Mouse (Mus musculus) adrenal gland, postnatal 25 days (tissue): Measurements from ENCODE around the gene Gtf3c2. TPM values are rescaled to one million over a fixed set of nuclear protein-coding genes. Genes with fewer than 3 reads are reported as not detected.
A peak's percentile ranks its signal among the peaks of the same experiment; 100 is the strongest.
"Not testable (repeated sequence)": the region's sequence is repeated elsewhere in the genome, so short reads cannot be mapped to it uniquely, and the experiment has no call there.

Experiments
- DNase-seq: peaks from one replicate; pipeline ENCODE4 v3.0.0; 2021; ENCODE audit warnings: mixed read lengths
- long read RNA-seq: library from polyadenylated mRNA; stranded (forward); transcript quantifications from one replicate; pipeline ENCODE4 v2.0.0, GENCODE M21; 2021
- total RNA-seq: library from RNA; stranded (reverse); gene quantifications from 2 replicates; pipeline ENCODE4 v1.2.3, GENCODE M21; 2021

The Gtf3c2 gene
- 67.1 and 82.5 TPM in 2 replicates for total RNA-seq
- long read RNA-seq, full-length matches to known transcripts, result 6 of 11 reads
- long read RNA-seq, partial matches to known transcripts, result 1 of 11 reads
- long read RNA-seq, other reads (novel, unspliced or antisense), result 4 of 11 reads

DNA sequence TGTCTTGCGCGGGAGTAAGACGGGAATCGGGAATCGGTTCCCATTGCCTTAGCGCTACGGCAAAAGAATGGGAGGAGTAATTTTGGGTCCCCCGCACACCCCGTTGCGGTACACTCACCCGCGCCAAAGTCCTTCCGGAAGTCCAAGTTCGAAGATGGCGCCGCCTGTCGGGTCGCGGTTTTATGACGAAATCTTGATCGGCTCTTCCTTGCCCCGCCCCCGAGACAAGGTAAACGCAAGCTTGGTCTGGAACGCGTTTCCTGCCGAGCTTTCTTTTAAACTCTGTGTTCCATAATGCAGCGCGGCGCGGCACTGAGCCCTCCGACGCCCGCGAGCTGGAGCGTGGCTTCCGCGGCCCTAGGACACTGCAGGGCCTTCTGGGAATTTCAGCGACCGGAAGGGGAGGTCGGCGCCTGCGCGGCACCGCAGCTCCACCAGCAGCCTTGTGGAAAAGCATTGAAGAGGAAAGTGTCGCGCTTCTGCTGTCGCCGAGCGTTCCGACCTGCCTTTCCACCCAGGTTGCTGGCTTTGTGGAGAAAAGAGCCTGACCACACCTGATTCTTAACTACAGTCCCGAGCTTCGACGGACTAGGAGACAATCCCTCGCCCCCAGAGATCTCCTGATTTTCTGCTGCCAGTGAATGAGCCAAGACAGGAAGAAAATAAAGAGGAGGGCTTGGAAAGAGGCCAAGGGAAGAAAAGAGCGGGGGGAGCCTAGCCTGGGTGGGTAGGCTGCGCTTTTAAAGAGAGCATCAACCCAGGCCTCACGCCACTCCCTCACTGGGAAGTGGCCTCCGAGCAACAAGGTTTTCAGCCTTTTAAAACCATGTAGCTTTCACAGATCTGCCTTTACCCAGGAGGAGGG lies at the start of gene Gtf3c2, which contains the start of gene Gm29609:
Gene Gtf3c2 (minus strand): TSS at position 379 of the 865 bp plus-strand sequence.
Gene Gm29609 (minus strand): TSS at position 146 of the 865 bp plus-strand sequence.
- peak; percentile 87 for DNase-seq

DNA sequence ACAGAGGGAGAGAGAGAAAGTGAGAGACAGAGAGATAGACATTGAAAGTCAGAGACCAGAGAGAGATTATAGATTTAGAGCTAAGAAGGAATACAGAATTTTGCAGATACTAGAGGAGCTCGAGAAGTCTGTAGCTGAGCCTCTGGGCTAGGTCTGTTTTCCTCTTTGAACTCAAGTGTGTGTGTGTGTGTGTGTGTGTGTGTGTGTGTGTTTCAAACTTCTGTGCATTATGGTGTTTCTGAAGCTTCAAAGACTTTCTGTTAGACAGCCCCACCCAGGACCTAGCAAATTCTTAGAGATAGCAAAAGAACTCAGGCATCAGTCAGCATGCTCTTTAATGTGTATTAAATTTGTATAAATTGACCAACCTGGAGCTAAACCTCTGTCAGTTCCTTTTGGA lies 46.7 kb upstream of the Gtf3c2 start:
- DNase-seq, result no peak

DNA sequence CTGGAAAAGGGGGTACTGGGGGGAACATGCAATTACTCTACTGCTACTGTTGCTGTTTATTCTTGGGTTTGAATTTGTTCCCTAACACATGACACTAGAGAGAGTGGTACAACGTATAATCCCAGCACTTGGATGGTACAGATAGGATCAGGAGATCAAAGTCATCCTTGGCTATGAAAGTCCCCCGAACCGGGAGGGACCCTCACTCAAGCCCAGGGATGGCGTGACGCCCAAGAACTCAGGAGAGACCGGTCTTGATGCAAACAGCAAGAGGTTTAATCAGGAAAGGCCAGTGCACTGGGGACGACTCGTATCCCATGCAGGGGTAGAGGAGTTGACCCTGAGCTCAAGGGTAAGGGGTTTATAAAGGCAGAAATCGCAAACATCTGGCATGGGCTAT lies 42.8 kb upstream of the Gtf3c2 start:
- DNase-seq, result no peak

DNA sequence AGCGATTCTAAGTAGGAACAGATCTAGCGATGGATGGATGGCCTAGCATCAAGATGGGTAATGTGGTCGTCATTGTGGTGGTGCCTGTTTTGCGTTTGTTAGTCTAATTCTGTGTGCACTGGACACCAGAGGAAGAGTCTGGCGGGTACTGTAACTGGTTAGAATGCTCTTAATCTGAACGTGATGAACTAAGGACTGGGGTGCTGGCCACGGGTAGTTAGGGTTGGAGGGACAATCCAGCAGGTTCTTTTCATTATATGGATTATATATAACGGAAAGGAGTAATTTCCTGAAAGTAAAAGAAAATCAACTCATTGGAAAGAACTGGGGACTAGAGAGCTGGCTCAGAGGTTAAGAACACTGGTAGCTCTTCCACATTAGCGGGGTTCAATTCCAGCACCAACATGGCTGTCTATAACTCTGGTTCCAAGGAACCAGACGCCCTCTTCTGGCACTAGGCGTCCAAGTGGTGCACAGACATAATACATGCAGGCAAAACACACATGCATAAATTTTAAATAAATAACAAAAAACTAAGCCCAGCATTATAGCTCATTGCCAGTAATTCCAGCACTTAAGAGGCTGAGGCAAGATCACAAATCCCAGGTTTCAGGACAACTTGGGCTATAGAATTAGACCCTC lies 41.5 kb upstream of the Gtf3c2 start:
- peak; percentile 39 for DNase-seq

DNA sequence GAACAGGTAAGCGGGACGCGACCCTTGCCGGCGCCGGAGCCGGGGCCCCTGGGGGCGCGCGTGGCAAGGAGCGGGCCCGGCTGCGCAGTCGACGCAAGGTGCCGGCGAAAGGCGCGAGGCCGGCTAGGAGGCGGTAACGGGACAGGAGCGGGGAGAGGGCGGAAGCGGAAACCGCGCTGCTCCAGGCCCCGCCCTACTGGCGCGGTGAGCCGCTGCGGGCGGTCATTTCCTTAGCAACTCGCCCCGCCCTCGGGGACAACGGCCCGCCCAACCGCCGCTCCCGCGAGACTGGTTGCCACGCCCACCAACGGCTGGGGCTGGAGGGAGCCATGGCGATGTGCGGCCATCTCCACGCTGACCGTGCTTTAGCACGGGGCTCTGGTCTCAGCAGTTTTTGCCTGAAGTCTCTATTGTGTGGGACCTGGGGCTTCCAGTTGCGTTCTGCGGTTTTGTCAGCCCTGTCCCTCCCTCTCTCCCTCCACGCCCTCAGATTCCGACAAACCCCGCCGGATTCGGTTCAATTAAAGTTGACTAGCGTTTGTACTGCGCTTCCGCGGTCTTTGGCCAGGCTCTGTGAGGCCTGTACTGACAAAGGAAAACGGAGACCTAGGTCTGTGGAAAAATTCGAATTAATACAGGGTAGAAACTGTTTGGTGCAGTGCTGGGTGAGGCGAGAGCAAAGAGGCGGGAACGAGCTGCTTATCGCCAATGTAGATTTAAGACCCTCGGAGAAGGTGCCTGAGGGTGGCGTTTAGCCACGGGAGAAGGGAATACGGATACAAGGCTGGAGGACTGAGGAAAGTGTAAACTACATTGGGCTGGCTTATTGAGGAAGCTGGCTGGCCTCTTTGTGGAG lies 40.7 kb upstream of the Gtf3c2 start, which contains the start of gene Ppm1g:
Gene Ppm1g (minus strand): TSS at position 240 of the 856 bp plus-strand sequence.
- peak; percentile 99 for DNase-seq

DNA sequence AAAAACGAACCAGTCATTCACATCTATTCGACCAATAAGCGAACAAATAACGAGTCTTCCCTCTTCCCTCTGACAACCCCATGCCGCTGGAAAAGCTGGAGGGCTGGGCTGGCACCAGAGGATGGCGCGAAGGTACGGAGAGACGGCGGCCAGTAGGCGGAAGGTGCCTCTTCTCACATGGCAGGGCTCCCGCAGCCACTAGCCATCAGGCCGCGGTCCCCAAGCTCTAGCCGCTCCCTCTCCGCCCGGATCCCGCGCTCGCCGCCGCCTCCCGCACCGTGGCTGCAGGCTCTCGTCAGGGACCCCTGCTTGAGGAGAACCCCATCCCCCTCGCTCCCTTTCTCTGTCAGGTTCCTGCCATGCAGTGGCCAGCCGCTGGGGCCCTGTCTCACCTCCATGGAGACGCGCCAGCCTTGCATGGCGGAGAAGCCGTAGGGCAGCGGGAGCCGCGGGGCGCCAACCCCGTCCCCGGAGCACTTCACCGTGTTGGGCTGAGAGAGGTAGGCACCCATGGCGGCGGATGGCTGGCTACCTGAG lies 40.0 kb upstream of the Gtf3c2 start:
- DNase-seq, result peak; percentile 53

DNA sequence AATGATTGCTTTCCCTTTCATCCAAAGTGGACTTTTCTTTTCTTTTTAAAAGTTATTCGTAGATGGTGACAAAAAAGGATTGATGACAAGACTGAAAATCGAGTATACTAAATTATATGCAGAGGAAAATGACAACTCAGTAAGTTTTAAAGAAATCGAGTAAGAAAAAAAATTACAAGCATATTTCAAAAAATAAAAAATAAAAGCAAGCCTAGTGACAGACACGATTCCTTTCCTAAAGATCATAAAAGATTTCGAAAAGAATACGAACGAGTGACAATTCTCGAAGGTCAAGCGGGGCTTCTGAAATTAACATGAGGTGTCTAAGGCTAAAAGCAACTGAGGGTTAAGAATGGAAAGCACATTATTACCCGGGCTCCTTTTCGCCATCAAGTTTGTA lies 39.5 kb upstream of the Gtf3c2 start:
- no peak for DNase-seq

DNA sequence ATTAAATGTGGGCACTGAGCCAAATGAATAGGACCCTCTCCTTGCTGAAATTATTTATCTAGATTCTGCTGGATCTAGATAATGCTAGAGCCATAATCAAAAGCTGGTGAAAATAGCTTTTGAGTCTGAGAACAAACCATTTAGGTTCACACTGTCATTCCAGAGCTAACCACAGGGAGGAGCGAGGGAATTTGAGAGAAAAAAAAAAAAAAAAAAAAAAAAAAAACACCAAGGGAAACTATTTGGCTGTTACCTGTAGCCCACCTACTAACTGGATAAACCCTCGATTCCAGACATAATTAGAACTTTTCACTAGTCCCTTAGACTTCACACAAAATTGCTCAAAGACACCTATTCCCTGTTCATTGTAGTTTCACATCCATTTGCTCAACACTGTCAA lies 39.1 kb upstream of the Gtf3c2 start:
- no peak for DNase-seq

DNA sequence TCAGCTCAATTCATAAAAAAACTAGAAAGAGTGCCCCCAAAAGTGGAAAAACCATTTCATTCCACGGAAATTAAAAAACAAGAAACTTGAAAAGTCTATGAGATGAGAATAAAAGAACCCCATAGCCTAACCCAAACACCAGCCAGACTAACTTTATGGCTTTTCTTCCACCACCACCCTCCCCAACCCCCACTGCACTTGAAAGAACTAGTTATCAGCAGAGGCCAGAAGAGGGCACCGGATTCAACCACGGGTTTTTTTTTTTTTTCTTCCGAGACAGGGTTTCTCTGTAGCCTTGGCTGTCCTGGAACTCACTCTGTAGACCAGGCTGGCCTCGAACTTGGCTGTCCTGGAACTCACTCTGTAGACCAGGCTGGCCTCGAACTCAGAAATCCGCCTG lies 38.4 kb upstream of the Gtf3c2 start:
- DNase-seq, result no peak

DNA sequence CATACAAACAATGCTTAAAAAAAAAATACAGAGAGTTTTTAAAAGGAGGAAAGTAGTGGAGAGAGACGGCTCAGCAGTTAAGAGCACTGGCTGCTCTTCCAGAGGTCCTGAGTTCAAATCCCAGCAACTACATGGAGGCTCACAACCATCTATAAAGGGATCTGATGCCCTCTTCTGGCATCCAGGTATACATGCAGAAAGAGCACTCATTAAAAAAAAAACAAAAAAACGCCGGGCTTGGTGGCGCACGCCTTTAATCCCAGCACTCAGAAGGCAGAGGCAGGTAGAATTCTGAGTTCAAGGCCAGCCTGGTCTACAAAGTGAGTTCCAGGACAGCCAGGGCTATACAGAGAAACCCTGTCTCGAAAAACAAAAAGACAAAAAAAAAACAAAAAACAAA lies 36.6 kb upstream of the Gtf3c2 start:
- not testable (repeated sequence) for DNase-seq

DNA sequence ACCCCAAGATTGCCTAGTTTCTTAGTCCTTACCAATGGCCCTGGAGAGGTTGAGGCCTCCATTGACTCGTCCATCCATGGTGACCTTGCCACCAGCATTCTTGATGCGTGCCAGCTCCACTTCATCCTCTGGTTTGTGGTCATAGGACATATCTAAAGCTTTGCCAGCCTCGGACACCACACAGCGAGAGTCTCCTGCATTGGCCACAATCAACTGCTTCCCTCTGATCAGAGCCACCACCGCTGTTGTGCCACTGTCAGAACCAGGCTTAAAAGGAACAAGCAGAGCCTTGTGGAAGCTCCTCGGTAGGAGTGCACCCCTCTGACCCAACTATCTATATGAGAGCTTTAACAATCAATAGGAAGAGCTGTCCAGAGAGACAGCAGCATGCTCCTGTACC lies 24.5 kb upstream of the Gtf3c2 start:
- no peak for DNase-seq

DNA sequence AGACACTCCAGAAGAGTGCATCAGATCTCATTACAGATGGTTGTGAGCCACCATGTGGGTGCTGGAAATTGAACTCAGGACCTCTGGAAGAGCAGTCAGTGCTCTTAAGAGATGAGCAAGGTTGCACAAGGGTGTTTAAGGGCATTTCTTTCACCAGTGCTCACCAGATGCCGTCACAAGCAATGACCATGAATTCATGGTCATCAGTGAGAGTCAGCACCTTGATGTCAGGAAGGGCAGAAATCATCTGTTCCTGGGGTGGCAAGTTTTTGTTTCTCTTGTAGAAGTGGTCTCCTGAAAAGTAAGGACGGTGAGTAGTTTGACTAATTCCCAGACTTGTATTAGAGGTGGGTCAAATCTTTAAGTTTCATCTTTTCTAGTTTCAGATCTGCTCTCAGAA lies 23.9 kb upstream of the Gtf3c2 start:
- no peak for DNase-seq

DNA sequence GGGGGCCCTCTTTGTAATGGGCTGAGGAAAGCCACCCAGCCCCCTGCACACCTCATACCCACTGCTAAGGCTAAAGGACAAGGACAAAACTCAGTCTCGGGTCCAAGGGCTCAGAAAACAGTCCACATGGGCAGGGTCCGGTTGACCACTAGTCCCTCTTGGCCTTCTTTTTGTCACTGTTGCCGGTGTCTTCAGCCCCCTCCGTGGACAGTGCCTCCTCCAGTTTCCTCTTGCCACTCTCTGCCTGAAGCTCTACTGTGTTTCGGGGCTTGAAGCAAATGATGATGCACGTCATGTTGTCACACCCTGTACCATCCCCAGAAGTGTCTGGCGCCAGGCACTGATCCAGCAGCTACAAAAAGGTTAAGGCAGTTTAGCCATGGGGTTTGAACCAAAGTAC lies 23.0 kb upstream of the Gtf3c2 start:
- no peak for DNase-seq

DNA sequence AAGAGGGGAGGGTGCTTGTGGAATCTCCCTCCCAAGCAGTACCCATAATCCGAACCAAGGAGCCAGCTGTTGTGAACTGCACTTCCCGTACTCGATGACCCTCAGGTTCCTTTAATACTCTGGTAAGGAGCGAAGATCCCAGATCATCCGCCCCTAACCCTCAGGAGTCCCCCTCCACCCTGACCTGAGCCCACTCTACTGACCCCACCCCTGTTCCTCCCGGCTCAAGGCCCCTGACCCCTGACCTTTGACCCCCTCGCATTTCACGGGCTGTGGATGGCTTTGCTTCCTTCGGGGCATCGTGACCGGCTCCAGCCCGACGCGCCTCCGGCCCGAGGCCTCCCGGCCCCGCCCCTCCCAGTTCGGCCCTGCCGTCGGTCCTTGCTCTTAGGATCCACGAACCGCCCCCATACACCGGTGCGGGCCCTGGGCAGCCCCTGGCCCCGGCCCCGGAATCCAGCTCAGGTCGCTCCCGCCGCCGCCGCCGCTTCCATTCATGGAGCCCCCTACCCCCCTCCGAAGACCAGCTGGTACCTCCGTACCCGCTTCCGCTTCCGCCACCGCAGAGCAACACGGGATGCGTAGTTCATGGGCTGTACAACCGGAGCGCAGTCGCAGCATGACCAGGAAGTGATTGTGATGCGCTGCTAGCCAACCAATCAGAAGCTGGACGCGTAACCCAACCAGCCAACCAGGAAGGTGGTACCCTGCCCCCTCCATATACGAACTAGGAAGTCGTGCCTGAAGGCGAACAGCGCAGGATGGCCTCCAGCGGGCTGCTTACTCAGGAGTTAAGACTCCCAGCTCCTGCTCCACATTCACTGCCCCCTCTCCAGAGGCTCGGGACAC lies 22.0 kb upstream of the Gtf3c2 start, which contains the start of gene Zfp513:
Gene Zfp513 (minus strand): TSS at position 562 of the 849 bp plus-strand sequence.
- DNase-seq, result peak; percentile 92

DNA sequence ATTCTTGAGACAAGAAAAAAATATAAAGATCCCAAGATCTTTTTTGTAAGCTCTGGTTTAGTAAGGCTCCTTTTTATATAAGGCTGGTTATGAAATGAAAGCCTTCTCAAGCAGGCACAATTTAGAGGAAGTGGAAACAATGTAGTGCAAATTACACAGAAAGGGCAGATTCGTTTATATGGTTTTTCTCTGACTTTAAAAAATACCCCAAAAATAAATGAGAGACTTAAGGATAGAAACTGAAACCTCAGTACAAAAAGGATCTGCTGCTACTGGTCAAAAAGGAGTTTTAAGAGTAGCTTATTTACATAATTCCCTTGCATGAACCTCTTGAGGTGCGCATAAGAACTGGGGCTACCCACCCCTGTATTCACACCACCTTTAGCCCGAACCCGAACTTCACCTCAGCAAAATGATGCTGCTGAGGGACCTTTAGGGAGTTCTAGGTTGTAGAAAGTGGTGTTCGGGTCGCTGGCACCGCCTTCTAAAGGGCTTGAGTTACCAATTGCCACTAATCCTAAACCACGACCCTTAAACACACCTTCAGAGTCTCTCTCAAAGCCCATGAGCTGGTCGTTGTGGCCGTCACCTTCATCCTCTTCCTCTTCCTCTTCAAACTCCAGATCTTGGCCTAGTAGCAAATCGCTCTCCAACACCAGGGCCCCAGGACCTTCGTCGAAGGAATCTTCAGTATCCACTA lies 21.2 kb upstream of the Gtf3c2 start:
- no peak for DNase-seq

DNA sequence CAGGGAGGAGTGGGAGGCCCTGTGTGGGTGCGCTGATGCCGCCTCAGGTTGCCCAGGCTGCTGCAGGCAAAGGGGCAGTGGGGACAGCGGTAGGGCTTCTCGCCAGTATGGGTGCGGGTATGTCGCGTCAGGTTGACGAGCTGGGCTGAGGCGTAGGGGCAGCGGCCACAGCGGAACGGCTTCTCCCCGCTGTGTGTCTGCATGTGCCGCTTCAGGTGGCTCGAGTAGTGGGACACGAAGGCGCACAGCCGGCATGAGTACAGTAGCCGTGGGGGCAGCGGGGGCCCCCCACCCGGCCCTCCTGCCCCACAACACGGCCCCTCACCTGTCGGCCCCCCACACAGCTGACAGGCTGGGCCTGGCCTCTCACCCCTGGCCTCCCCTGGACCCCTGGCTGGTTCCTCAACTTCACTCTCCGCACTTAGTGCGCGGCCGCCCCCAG lies 20.4 kb upstream of the Gtf3c2 start:
- DNase-seq, result peak; percentile 29

DNA sequence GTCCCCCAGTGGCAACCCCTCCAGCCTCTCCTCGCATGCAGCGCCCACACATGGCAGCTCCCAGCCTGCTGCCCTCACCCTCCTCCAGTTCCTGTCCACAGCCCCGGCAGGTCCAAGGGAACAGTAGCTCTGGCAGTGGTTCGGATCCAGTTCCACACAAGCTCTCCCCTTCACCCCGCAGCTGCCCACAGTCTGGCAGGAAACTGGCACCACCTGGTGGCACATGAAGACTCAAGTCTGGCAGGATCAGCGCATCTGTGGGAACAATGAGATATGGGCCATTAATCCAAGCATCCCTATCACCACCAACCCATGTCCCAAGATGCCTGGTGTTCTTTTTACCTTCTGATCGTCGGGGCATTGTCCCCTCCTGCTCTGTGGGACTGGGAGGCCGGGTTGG lies 19.9 kb upstream of the Gtf3c2 start:
- DNase-seq, result no peak

DNA sequence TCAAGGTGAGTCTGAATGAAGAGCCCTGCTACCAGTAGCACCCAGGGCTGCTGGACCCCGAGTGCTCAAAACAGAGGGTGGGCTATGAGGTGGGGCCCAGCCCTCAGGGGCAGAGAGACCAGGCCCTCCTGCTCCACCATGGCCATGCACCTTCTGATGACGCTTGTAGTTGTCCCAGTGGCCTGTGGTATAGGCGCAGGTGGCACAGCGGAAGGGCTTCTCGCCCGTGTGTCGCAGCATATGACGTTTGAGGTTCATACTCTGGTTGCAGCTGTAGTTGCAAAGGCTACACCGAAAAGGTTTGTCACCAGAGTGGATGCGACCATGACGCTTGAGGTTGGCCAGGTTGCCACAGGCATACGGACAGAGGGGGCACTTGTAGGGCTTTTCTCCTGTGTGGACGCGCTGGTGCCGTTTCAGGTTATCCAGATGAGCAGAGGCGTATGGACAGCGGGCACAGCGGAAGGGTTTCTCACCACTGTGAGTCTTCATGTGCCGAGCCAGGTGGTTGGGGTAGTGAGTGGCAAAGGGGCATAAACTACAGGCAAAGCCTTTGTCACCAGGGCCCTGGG lies 19.5 kb upstream of the Gtf3c2 start:
- no peak for DNase-seq

DNA sequence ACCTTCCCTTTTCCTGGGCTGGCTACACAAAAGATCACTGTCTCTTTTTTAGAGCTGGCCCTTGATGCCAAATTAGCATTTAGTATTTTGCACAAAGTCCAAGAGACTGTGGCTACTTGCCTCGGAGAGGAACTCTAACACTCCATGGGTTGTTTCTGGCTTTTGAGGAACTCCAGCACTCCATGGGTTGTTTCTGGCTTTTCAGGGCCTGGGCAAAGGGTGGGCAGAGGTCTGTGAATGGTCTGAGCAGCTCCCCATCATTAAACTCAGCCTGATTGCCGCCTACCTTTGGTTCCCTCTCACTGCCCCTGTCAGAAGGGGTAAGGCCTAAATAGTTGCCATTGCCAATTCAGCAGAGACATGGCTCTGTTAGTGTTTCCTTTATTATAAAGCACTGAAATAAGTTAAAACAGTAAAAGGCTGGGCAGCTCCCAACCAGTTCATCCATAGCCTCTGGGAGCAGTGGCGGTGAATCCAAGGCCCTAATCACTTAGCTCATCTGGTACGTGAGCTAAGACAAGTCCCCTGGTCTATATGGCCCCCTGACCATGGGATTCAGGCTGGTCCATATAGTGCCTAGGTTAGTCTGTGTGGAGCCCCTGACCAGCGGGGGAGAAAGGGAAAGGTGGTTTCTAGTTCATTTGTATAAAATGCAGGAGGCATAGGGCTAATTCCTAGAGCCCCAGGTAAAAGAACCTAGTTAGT lies 18.8 kb upstream of the Gtf3c2 start:
- no peak for DNase-seq
